In the genomic region with DNA sequence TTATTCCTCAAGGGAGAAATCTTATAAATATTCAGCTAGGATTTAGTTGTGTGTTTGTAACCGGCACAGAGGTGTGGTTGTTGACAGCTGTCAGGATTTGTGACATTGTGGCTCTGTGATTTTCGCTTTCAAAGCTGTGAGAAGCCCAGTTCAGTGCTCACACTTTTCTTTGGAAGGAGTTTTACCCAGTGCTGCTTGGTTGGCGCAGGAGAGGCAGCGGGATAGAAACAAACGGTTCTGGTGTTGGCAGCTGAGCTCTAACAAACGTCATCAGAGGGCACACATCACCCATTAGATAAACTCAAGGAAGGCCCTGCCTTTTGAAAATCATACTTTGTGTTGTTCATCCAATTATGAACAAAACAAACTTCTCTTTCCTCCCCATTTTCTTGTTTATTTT, we compare ENCODE assay signal across 31 mouse cellular contexts.
A peak's percentile ranks its signal among the peaks of the same experiment; 100 is the strongest.
DNase-seq lines count a peak whose midpoint lies in the region; ATAC-seq and TF ChIP-seq lines count a peak whose summit lies in the region.
"Had no signal": no experiment of that assay in that cellular context is flagged by ENCODE, and none has a peak within 500 bp of the region (broad histone marks: within the 10 kb centered on the region; RNA-seq: fewer than 3 reads in every experiment).

No protein-coding gene starts in this region.

- no peaks in the 10 kb centered on the region for H3K27me3 ChIP-seq in forebrain, embryonic 14.5 days (replicated peaks; ENCODE audit: control insufficient read depth, insufficient read depth, low read length)
- H3K27me3 ChIP-seq in forebrain, embryonic 12.5 days = no peaks in the 10 kb centered on the region
- H3K27me3 ChIP-seq in hindbrain, postnatal 0 days (ENCODE audit: insufficient read depth, low read length) = no peaks in the 10 kb centered on the region
- no peaks in the 10 kb centered on the region for H3K27me3 ChIP-seq in hindbrain, embryonic 16.5 days (replicated peaks; ENCODE audit: control insufficient read depth, insufficient read depth, low read length)
- H3K27me3 ChIP-seq in forebrain, embryonic 16.5 days (replicated peaks; ENCODE audit: control insufficient read depth, insufficient read depth, low read length) = no peaks in the 10 kb centered on the region
- no peaks in the 10 kb centered on the region for H3K27me3 ChIP-seq in stomach, postnatal 0 days (ENCODE audit: control insufficient read depth, insufficient read depth, low read length)
- H3K27me3 ChIP-seq: CH12.LX; embryonic facial prominence, embryonic 13.5 days; heart, embryonic 13.5 days; intestine, embryonic 15.5 days had no signal

- ATAC-seq in forebrain, embryonic 14.5 days = peak; percentile 57; the same call in 1 of the 2 replicates
- ATAC-seq in forebrain, embryonic 12.5 days (ENCODE audit: low FRiP score) = no peak
- no peak for ATAC-seq in hindbrain, postnatal 0 days
- ATAC-seq in hindbrain, embryonic 16.5 days = no peak
- ATAC-seq in forebrain, embryonic 16.5 days = peak; percentile 70
- ATAC-seq in stomach, postnatal 0 days (ENCODE audit: low FRiP score, low TSS enrichment) = no peak
- ATAC-seq: intestine, embryonic 15.5 days; Patski had no signal

- H3K27ac ChIP-seq in forebrain, embryonic 14.5 days (ENCODE audit: low read depth, low read length) = no peak overlapping the region
- H3K27ac ChIP-seq in forebrain, embryonic 12.5 days = no peak overlapping the region; the same call in 1 of the 2 replicates
- H3K27ac ChIP-seq in hindbrain, postnatal 0 days = no peak overlapping the region
- no peak overlapping the region for H3K27ac ChIP-seq in hindbrain, embryonic 16.5 days (ENCODE audit: low read depth, low read length)
- peak overlapping the region; percentile 60; the same call in 1 of the 2 replicates for H3K27ac ChIP-seq in forebrain, embryonic 16.5 days (ENCODE audit: low read length)
- no peak overlapping the region for H3K27ac ChIP-seq in stomach, postnatal 0 days (replicated peaks)
- H3K27ac ChIP-seq: embryonic facial prominence, embryonic 10.5 days; embryonic facial prominence, embryonic 13.5 days; gastrocnemius, adult 2 months; heart, embryonic 10.5 days; heart, embryonic 13.5 days; hindbrain, embryonic 14.5 days; intestine, embryonic 15.5 days had no signal

- DNase-seq in forebrain, embryonic 14.5 days (ENCODE audit: low spot score) = peak; percentile 71
- peak; percentile 8 for DNase-seq in hindbrain, postnatal 0 days (ENCODE audit: low spot score)
- no peak for DNase-seq in stomach, postnatal 0 days (ENCODE audit: low spot score)
- DNase-seq in adrenal gland, adult 2 months = no peak
- DNase-seq: adrenal gland, postnatal 14 days; B cell, adult 2 months; cerebellum, adult 11-12 months; cerebellum, adult 8-10 months; cerebellum, postnatal 10 days; cerebellum, postnatal 36 days; embryo, embryonic 11 days; gastrocnemius, adult 2 months; gastrocnemius, postnatal 14 days; heart, adult 18-20 months; heart, postnatal 14 days; heart, postnatal 4 days; kidney, adult 11 months; kidney, adult 8-10 months had no signal

- WGBS in forebrain, embryonic 14.5 days = 29% methylated on average over 6 of the region's 6 CpGs
- WGBS in forebrain, embryonic 12.5 days = 54% methylated on average over 6 of the region's 6 CpGs
- 48% methylated on average over 6 of the region's 6 CpGs for WGBS in hindbrain, postnatal 0 days
- WGBS in hindbrain, embryonic 16.5 days = 57% methylated on average over 6 of the region's 6 CpGs
- 26% methylated on average over 6 of the region's 6 CpGs for WGBS in forebrain, embryonic 16.5 days
- WGBS in stomach, postnatal 0 days = 59% methylated on average over 6 of the region's 6 CpGs

- no peaks in the 10 kb centered on the region for H3K9me3 ChIP-seq in forebrain, embryonic 14.5 days (replicated peaks; ENCODE audit: control insufficient read depth, low read length)
- peaks cover 4% of the 10 kb centered on the region; the same call in 1 of the 2 replicates for H3K9me3 ChIP-seq in forebrain, embryonic 12.5 days
- no peaks in the 10 kb centered on the region for H3K9me3 ChIP-seq in hindbrain, postnatal 0 days (ENCODE audit: low read length)
- H3K9me3 ChIP-seq in hindbrain, embryonic 16.5 days (ENCODE audit: control insufficient read depth, low read length) = no peaks in the 10 kb centered on the region
- no peaks in the 10 kb centered on the region for H3K9me3 ChIP-seq in forebrain, embryonic 16.5 days (ENCODE audit: control insufficient read depth, low read length)
- no peaks in the 10 kb centered on the region for H3K9me3 ChIP-seq in stomach, postnatal 0 days (ENCODE audit: control insufficient read depth, low read length)
- H3K9me3 ChIP-seq: embryonic facial prominence, embryonic 10.5 days; embryonic facial prominence, embryonic 13.5 days; heart, embryonic 10.5 days; intestine, embryonic 15.5 days had no signal

- no peak for TF ChIP-seq EP300 in stomach, postnatal 0 days (optimal IDR thresholded peaks at IDR 0.05)

- peaks cover 9% of the 10 kb centered on the region; the same call in 1 of the 2 replicates for H3K4me1 ChIP-seq in forebrain, embryonic 14.5 days (ENCODE audit: control insufficient read depth, insufficient read depth, low read length)
- H3K4me1 ChIP-seq in forebrain, embryonic 12.5 days = no peaks in the 10 kb centered on the region
- H3K4me1 ChIP-seq in hindbrain, postnatal 0 days (ENCODE audit: insufficient read depth, low read length) = no peaks in the 10 kb centered on the region
- H3K4me1 ChIP-seq in hindbrain, embryonic 16.5 days (ENCODE audit: control insufficient read depth, insufficient read depth, low read depth, low read length) = no peaks in the 10 kb centered on the region; the same call in 1 of the 2 replicates
- H3K4me1 ChIP-seq in forebrain, embryonic 16.5 days (replicated peaks; ENCODE audit: control insufficient read depth, insufficient read depth, low read length) = peaks cover 15% of the 10 kb centered on the region
- H3K4me1 ChIP-seq in stomach, postnatal 0 days (replicated peaks; ENCODE audit: control insufficient read depth, insufficient read depth) = no peaks in the 10 kb centered on the region
- H3K4me1 ChIP-seq: embryonic facial prominence, embryonic 10.5 days; embryonic facial prominence, embryonic 13.5 days; heart, embryonic 10.5 days; heart, embryonic 13.5 days; intestine, embryonic 15.5 days had no signal

- TF ChIP-seq CTCF in hindbrain, postnatal 0 days (IDR thresholded peaks at IDR 0.05; ENCODE audit: low read depth) = no peak
- no peak for TF ChIP-seq CTCF in stomach, postnatal 0 days (IDR thresholded peaks at IDR 0.05; ENCODE audit: low read depth)

- H3K36me3 ChIP-seq in forebrain, embryonic 14.5 days (ENCODE audit: control insufficient read depth, insufficient read depth, low read length) = no peaks in the 10 kb centered on the region
- H3K36me3 ChIP-seq in forebrain, embryonic 12.5 days (replicated peaks) = no peaks in the 10 kb centered on the region
- H3K36me3 ChIP-seq in hindbrain, postnatal 0 days (ENCODE audit: insufficient read depth, low read length) = no peaks in the 10 kb centered on the region
- no peaks in the 10 kb centered on the region for H3K36me3 ChIP-seq in hindbrain, embryonic 16.5 days (ENCODE audit: control insufficient read depth, insufficient read depth, low read length)
- H3K36me3 ChIP-seq in forebrain, embryonic 16.5 days (ENCODE audit: control insufficient read depth, insufficient read depth) = no peaks in the 10 kb centered on the region
- no peaks in the 10 kb centered on the region for H3K36me3 ChIP-seq in stomach, postnatal 0 days (ENCODE audit: control insufficient read depth, insufficient read depth, low read length)
- H3K36me3 ChIP-seq: embryonic facial prominence, embryonic 10.5 days; embryonic facial prominence, embryonic 13.5 days; G1E; heart, embryonic 10.5 days; heart, embryonic 13.5 days; intestine, embryonic 15.5 days had no signal

- H3K4me3 ChIP-seq in forebrain, embryonic 14.5 days (ENCODE audit: low read depth, low read length) = no peak overlapping the region
- no peak overlapping the region for H3K4me3 ChIP-seq in forebrain, embryonic 12.5 days (replicated peaks)
- no peak overlapping the region for H3K4me3 ChIP-seq in hindbrain, postnatal 0 days (ENCODE audit: low read length)
- H3K4me3 ChIP-seq in hindbrain, embryonic 16.5 days (ENCODE audit: low read length) = no peak overlapping the region
- H3K4me3 ChIP-seq in forebrain, embryonic 16.5 days (replicated peaks; ENCODE audit: low read length) = no peak overlapping the region
- H3K4me3 ChIP-seq in stomach, postnatal 0 days (ENCODE audit: low read depth, low read length) = no peak overlapping the region
- H3K4me3 ChIP-seq: embryonic facial prominence, embryonic 10.5 days; embryonic facial prominence, embryonic 13.5 days; erythroblast, embryonic 14.5 days; gastrocnemius, adult 2 months; heart, embryonic 10.5 days; heart, embryonic 13.5 days; intestine, embryonic 15.5 days had no signal

- H3K9ac ChIP-seq in forebrain, embryonic 14.5 days (ENCODE audit: low read length) = no peak overlapping the region
- H3K9ac ChIP-seq in forebrain, embryonic 12.5 days = no peak overlapping the region
- no peak overlapping the region for H3K9ac ChIP-seq in hindbrain, postnatal 0 days (replicated peaks; ENCODE audit: low read length)
- no peak overlapping the region for H3K9ac ChIP-seq in hindbrain, embryonic 16.5 days (ENCODE audit: low read depth, low read length)
- H3K9ac ChIP-seq in forebrain, embryonic 16.5 days (replicated peaks; ENCODE audit: low read depth, low read length) = no peak overlapping the region
- no peak overlapping the region for H3K9ac ChIP-seq in stomach, postnatal 0 days (ENCODE audit: low read length)
- H3K9ac ChIP-seq: embryonic facial prominence, embryonic 13.5 days; heart, embryonic 13.5 days; hindbrain, embryonic 14.5 days; intestine, embryonic 15.5 days had no signal

- H3K4me2 ChIP-seq in forebrain, embryonic 14.5 days (ENCODE audit: low read length) = no peak overlapping the region
- H3K4me2 ChIP-seq in forebrain, embryonic 12.5 days = no peak overlapping the region
- H3K4me2 ChIP-seq in hindbrain, postnatal 0 days (ENCODE audit: low read depth, low read length) = no peak overlapping the region
- no peak overlapping the region for H3K4me2 ChIP-seq in hindbrain, embryonic 16.5 days (ENCODE audit: low read length)
- no peak overlapping the region for H3K4me2 ChIP-seq in forebrain, embryonic 16.5 days (ENCODE audit: low read length)
- H3K4me2 ChIP-seq in stomach, postnatal 0 days (replicated peaks; ENCODE audit: low read depth) = no peak overlapping the region
- H3K4me2 ChIP-seq: embryonic facial prominence, embryonic 13.5 days; heart, embryonic 13.5 days; hindbrain, embryonic 14.5 days; intestine, embryonic 15.5 days had no signal

Comparison
In these comparisons a context has a peak if more than half of its experiments do, and no peak if none do; other contexts are left out.
1. ATAC-seq: peak in forebrain, embryonic 14.5 days (single experiment) and forebrain, embryonic 16.5 days (single experiment); none in forebrain, embryonic 12.5 days (single experiment), hindbrain, postnatal 0 days (single experiment), hindbrain, embryonic 16.5 days (single experiment) and stomach, postnatal 0 days (single experiment).
2. DNase-seq: peak in forebrain, embryonic 14.5 days (single experiment) and hindbrain, postnatal 0 days (single experiment); none in stomach, postnatal 0 days (single experiment) and adrenal gland, adult 2 months (single experiment).